In genomic region chr14:116957154-116957553, GRCm38 (mm10) we compare ENCODE assay signal across 27 mouse cellular contexts. TPM values are rescaled to one million over a fixed set of nuclear protein-coding genes. Genes with fewer than 3 reads are reported as not detected.
"Had no signal": no experiment of that assay in that cellular context is flagged by ENCODE, and none has a peak within 500 bp of the region (broad histone marks: within the 10 kb centered on the region; RNA-seq: fewer than 3 reads in every experiment).

No protein-coding gene starts in this region.

- H3K4me2 ChIP-seq: heart, embryonic 11.5 days; heart, embryonic 13.5 days; heart, embryonic 15.5 days; hindbrain, embryonic 13.5 days; hindbrain, embryonic 15.5 days; kidney, embryonic 15.5 days; limb, embryonic 13.5 days; limb, embryonic 15.5 days; liver, embryonic 12.5 days had no signal

- H3K9ac ChIP-seq: heart, embryonic 13.5 days; heart, embryonic 15.5 days; hindbrain, embryonic 13.5 days; hindbrain, embryonic 15.5 days; kidney, embryonic 15.5 days; limb, embryonic 13.5 days; limb, embryonic 15.5 days; liver, embryonic 12.5 days; liver, embryonic 14.5 days had no signal

- DNase-seq: gastrocnemius, postnatal 14 days; gastrocnemius, postnatal 36 days; heart, adult 11 months; heart, adult 2 months; heart, postnatal 14 days; kidney, adult 11 months; kidney, adult 2 months; kidney, adult 9 months; kidney, postnatal 14 days; kidney, postnatal 36 days; layer of hippocampus, adult 9-11 months; layer of hippocampus, postnatal 36 days; left cerebral cortex, postnatal 4 days had no signal

- H3K4me1 ChIP-seq: heart, embryonic 13.5 days; heart, embryonic 15.5 days; hindbrain, embryonic 13.5 days; hindbrain, embryonic 15.5 days; kidney, embryonic 15.5 days; limb, embryonic 13.5 days; limb, embryonic 15.5 days; liver, embryonic 12.5 days had no signal

- ATAC-seq: hindbrain, postnatal 0 days; intestine, embryonic 16.5 days; liver, embryonic 12.5 days had no signal

- H3K27ac ChIP-seq: heart, adult 2 months; heart, embryonic 13.5 days; heart, embryonic 15.5 days; hindbrain, embryonic 13.5 days; hindbrain, embryonic 15.5 days; hindbrain, postnatal 0 days; kidney, embryonic 15.5 days; kidney, postnatal 0 days; limb, embryonic 13.5 days; limb, embryonic 15.5 days; liver, embryonic 12.5 days; liver, embryonic 14.5 days had no signal

- H3K27me3 ChIP-seq: heart, embryonic 13.5 days; heart, embryonic 15.5 days; hindbrain, embryonic 13.5 days; hindbrain, embryonic 15.5 days; kidney, embryonic 15.5 days; limb, embryonic 13.5 days; limb, embryonic 15.5 days; liver, embryonic 12.5 days had no signal

- H3K4me3 ChIP-seq: heart, adult 2 months; heart, embryonic 13.5 days; heart, embryonic 15.5 days; hindbrain, embryonic 13.5 days; hindbrain, embryonic 15.5 days; kidney, embryonic 15.5 days; limb, embryonic 13.5 days; limb, embryonic 15.5 days; liver, embryonic 12.5 days had no signal

- H3K9me3 ChIP-seq: heart, embryonic 13.5 days; heart, embryonic 15.5 days; hindbrain, embryonic 13.5 days; hindbrain, embryonic 15.5 days; limb, embryonic 15.5 days; liver, embryonic 12.5 days had no signal

- H3K36me3 ChIP-seq: heart, embryonic 15.5 days; hindbrain, embryonic 15.5 days; limb, embryonic 15.5 days; liver, embryonic 12.5 days had no signal

RNA-seq across cellular contexts. Expression of gene Gpc6, which starts 32.0 kb away (rescaled TPM):
- total RNA-seq: hematopoietic stem cell, adult 5-6 weeks had no signal
